Mouse (Mus musculus) left cerebral cortex, postnatal 4 days (tissue): ENCODE results near the gene Zbtb38. TPM values are rescaled to one million over a fixed set of nuclear protein-coding genes. Genes with fewer than 3 reads are reported as not detected.
"Not testable (repeated sequence)": the region's sequence is repeated elsewhere in the genome, so short reads cannot be mapped to it uniquely, and the experiment has no call there.

ENCODE experiments used
- DNase-seq: peaks from one replicate; pipeline ENCODE4 v3.0.0-alpha.2; 2022
- intact Hi-C: fragments of 180-260 bp; cut with DNase I; formaldehyde crosslinking; loops from one replicate; pipeline ENCODE4 v1.15.1; 2025
- total RNA-seq, 2 experiments: library from RNA; stranded (reverse); gene quantifications; 2 replicates each; pipeline ENCODE4 v1.2.3; 2021

Zbtb38 gene
- total RNA-seq, 2 experiments from 2014 or later = 65.6 to 66.3 TPM

DNA sequence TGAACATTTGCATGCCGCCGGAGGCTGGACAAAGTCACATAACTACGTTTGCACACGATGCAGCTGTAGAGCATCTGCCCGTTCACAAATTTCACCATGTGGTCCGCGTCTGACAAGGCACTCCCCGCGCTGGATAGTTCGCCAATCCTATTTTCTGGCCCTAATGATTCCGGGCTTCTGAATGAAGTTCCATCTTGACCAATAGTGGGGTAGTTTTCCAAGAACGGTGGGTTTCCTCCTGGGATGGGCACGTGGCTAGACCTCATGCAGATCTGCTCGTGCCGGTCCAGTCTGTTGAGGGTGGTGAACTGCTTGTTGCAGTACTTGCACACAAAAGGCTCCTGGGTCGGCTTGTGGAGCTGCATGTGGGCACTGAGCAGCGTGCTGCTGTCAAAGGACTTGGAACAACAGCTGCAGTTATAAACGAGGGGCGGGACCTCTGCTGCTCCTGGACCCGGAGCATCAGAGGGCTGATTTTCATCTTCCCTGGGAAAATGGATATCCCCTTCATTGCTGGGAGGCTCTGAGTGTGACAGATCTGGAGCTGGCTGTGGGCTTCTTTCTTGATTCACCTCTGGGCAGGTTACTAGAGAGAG lies 64.9 kb downstream of the Zbtb38 start:
- DNase-seq = no peak

DNA sequence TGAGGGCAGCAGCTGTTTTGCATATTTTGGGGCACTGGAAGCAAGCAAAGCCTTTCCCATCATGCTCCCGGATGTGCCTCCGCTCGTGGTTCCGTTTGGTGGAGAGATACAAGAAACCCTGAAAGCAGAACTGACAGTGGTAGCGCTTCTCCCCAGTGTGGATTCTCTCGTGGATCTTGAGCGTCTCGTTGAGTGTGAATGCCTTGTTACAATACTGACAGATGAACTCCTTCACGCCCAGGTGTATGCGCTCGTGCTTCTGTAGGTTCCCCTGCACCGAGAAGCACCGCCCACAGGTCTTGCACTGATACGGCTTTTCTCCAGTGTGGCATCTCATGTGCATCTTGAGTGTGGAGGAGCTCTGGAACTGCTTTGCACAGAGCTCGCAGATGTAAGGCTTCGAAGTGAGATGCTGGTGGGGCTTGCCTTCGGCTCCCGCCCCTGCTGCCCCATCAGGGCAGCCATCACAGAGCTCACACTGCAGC lies 67.0 kb downstream of the Zbtb38 start:
- DNase-seq = no peak
- intact Hi-C loops = no loop called here

More for the DNA sequence above, 64.9 kb downstream of the Zbtb38 start:
- intact Hi-C loops = no loop called here

DNA sequence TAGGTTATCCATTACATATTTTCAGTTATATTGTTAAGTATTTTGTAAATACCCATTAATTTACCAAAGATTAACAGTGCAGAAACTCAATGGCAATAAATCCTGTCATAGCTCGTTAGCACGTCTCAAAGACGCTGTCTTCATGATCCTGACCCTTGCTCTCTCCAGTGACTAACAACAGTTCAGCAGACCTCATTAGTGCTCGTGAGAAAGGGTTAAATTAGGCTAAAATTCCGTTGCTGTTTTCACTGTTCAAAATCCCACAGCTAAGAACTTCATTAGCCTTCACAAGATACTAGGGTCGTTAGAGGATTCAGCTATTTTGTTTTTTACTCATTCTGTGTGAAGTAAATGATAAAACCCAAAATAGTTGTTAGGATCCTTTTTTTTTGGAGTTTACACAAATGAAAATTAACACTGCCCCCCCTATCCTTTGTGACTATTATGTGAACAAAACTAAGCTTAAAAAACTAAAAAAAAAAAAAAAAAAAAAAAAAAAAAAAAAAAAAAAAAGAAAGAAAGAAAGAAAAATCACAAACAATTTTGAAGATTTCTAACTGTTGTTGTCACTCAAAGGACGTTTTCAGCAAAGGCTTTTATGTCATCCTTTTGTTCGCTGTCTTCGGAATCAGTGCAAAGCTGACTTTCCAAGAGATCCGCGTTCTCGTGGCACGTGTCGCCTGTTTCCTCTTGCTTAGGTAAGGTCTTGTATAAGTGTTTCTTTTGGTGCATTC lies 67.6 kb downstream of the Zbtb38 start:
- intact Hi-C loops = no loop called here
- no peak for DNase-seq

DNA sequence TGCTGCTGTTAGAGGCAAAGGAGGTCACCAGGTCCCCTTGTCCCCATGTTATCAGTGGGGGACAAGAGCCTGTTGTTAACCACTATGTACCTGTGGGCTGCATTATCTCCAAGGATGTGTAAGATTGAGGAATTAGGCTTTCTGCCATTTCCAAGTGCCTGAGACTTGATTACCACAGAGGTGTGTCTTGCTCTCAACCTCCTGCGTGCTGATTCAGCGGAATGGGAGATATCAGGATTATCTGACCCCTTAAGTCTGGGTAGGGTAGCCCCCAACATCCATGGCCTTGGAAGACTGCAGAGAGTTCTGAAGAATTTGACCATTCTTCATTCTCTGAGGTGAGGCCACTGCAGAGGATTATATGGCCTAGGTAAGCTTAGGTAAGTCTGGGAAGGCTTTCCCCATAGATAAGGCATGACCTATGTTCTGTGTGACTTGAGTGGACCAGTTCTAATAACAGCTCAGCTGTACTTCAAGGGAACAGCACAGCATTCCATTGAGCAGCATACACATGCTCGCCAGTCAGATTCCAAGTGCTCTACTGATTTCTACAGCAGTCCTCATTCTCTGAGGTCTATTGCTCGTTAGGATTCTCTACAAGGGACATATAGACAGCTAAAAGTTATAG lies 68.4 kb downstream of the Zbtb38 start:
- no peak for DNase-seq
- intact Hi-C loops = no loop called here

DNA sequence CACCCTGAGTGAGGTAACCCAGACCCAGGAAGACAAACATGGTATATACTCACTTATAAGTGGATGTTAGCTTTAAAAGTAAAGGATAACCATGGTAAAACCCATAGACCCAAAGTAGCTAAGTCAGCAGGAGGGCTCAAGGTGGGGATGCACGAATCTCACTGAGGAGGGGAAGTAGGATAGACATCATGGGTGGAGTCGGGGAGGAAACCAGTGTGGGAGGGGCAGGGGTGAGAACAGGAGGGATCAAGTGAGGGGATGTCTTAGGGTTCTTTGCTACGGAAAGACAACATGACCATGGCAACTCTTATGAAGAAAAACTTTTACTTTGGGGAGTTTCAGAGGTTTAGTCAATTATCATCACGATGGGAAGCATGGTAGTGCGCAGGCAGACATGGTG lies 74.0 kb downstream of the Zbtb38 start:
- intact Hi-C loops = loop anchor here (5.0 to 10.0 kb wide), 2 partner anchors 34 to 76 kb away; partner anchors contain the start of gene Zbtb38
- no peak for DNase-seq

DNA sequence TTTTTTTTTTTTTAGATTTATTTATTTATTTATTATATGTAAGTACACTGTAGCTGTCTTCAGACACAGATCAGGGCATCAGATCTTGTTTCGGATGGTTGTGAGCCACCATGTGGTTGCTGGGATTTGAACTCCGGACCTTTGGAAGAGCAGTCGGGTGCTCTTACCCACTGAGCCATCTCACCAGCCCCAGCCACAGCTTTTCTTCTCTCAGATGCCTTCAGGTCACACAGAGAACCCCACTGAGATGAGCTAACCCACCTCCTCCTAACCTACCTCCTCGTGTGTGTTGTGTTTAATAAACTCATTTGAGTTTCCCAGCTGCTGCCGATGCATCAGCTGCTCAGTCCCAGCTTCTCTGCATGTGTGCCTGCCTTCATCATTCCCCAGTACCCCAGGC lies 74.9 kb downstream of the Zbtb38 start:
- intact Hi-C loops = loop anchor here (5.0 to 10.0 kb wide), 2 partner anchors 35 to 77 kb away; partner anchors contain the start of gene Zbtb38
- not testable (repeated sequence) for DNase-seq

DNA sequence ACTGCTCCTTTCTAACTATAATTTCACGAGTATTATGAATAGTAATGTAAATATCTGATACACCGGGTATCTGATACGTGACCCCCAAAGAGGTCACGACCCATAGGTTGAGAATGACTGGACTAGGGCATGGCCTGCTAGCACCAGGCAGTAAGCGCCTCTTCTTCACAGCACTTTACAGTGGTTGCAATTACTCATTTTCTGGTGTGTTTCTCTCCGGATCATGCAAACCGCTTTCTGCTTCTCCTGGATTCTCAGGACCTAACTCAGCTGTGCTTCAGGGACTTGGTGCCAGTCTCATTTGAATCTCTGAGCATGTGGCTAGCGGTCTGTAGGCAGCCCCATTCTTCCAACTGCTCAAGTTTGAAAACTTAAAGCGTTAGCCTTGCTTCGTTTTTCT lies 76.0 kb downstream of the Zbtb38 start:
- intact Hi-C loops = loop anchor here (5.0 to 10.0 kb wide), 2 partner anchors 36 to 78 kb away; partner anchors contain the start of gene Zbtb38
- DNase-seq = no peak

DNA sequence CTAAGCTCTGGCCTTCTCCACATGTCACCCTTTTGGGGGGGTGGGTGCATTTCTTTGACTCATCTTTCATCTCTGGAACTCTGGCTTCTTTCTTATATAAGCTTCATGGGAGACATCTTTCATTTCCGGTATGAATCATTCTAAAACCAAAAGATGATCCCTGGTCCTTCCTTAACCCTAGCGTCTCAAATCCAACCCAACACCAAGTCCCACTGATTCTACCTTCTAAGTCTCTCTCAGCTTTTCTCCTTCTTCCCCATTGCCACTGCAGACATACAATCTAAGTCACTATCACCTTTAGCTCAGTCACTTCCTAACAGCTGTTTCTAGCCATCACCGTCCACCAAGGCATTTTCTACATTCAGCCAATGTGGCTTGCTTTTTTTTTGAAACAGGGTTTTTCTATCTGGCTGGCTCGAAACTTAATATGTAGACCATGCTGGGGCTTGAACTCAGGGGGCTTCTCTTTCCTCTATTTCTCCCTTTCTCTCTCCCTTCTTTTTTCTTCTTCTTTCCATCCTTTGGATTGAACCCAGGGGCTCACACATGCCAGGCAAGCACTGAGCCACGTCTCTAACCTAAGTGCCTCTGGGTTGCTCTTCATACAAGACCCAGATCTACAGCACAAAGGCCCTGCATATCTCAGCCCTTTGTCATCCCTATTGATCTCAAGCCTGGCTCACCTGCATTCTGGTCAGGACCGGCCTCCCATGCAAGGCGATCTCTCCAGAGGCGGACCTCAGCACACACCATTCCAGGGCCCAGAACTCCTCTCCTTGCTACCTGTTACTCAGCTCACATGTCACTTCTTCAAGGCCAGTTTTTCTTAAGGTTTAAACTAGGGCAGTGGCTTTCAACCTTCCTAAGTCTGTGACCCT lies 76.6 kb downstream of the Zbtb38 start:
- DNase-seq = no peak
- intact Hi-C loops = loop anchor here (5.0 to 10.0 kb wide), 2 partner anchors 36 to 79 kb away; partner anchors contain the start of gene Zbtb38

DNA sequence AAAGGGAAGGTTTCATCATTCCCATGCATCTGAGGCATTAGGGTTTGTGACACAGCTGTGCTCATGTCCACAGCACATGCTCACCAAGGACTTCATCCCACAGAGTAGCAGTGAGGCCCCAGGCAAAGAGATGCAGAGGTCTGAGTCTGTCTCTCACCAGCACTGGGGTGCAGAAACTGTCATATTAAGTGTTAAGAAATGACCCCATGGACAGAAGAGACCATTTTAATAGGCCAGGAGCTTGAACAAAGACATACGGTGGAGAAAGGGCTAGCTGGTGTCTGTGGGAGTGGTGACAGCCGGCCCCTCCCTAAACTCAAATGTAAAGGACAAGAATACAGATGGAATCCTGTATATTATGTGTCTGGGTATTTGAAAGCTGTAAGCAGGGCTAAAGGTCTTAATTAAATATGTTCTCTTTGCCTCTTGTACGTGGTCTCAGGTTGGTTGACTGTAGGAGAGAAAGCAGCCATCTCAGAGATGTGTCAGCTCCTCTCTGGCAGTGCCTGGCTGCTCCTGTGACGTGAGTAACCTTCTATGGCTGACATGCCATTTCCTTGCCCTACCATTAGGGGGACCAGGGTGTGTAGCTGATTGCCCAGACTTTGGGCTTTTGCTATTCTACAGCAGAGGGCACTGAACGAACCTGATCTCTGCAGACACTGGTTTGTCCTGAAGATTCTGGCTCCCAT lies 77.4 kb downstream of the Zbtb38 start:
- DNase-seq = peak; percentile 52
- intact Hi-C loops = loop anchor here (5.0 to 10.0 kb wide), 2 partner anchors 37 to 80 kb away; partner anchors contain the start of gene Zbtb38

DNA sequence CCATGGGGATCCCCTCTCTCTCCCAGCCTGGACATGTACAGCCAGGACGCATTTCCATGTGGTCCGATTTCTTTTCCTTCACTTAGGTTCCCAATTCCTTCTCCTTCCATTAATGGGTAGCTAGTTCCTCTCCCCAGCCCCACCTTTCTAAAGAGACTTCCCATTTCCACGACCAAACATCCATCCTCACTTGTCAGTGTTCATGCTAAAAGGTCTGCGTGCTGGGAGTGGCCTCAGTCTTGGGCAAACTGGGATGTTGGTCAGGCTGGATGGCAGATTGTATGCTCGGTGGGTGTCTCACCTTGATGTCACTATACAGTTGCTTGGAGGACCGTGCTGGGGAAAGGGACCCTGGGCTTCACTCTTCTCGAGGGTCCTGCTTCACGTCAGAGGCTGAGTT lies 78.3 kb downstream of the Zbtb38 start:
- DNase-seq = no peak
- intact Hi-C loops = loop anchor here (5.0 to 10.0 kb wide), 2 partner anchors 80 to 143 kb away; partner anchors contain the start of gene Zbtb38

DNA sequence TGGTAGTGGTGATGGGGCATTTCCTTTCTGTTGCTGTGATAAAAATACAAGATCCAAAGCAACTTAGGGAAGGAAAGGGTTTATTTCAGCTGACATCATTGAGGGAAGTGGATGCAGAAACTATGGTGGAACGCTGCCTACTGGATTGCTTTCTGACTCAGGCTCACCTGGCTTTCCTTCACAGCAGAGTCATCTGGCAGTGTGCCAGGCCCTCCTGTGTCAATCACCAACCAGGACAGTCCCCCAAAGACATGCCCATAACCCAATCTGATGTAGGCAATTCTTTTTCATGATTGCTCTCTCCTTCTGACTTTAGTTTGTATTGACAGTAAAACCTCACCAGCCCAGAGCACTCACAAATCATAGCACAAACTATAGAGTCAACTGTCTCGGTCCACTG lies 80.2 kb downstream of the Zbtb38 start:
- intact Hi-C loops = loop anchor here (5.0 to 10.0 kb wide), 2 partner anchors 82 to 145 kb away; partner anchors contain the start of gene Zbtb38
- DNase-seq = no peak

DNA sequence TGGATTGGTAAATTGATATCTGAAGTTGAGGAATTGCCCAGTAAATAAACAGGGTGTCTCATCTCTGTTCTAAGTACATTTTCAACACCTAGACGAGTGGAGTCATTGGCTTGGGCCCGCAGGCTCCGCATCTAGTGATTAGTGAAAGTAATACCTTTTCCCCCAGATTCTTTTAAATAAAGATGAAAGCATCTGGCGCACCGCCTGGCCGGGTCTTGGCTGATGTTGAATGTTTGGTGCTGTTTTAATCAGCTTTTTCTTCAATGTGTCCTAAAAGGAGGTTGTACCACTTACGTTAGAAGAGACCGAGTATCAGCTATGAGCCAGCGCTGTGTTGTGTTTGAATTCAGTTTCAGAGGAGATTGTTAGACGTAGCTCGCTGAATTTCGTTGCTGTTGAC lies 81.4 kb downstream of the Zbtb38 start:
- no peak for DNase-seq

DNA sequence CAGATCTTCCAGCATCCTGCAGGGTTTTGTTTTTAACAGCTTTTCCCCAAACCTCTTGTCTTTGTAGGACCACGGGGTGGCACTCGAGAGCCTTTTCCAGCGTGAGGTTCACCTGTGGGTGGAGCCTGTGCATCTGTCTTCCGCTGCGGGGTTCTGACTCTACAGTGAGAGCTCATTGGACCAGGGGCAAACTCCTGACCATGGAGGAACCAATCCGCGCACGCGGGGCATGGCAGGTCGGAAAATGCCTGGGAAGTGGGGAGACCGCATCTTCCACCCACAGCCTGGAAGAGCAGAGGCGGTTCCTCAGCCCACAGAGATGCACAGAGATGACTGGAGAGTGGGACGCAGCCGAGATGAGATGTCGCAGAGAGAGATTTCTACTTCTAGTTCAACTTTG lies 82.8 kb downstream of the Zbtb38 start:
- peak; percentile 97 for DNase-seq
- intact Hi-C loops = loop anchor here (5.0 to 10.0 kb wide), 3 partner anchors 85 to 147 kb away; partner anchors contain the start of gene Zbtb38

More for the DNA sequence above, 81.4 kb downstream of the Zbtb38 start:
- intact Hi-C loops = loop anchor here (5.0 to 10.0 kb wide), 2 partner anchors 84 to 146 kb away; partner anchors contain the start of gene Zbtb38

DNA sequence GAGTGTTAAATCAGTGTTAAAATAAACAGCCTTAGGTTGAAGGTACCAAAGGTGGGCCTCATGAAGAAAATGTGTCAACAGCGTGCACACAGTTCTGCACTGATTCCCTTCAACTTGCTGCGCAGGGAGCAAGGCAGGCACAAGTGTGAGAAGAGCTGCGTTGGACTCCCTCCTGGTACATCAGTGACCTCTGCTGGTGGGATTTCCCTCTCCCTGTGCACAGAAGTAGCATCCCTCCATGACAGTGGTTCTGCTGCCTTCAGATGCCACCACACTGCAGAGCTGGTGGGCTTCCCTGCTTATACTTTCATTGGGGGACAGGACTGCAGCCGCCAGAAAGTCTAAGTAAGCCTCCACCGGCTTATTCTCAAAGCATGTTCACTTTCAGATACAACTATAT lies 84.0 kb downstream of the Zbtb38 start:
- peak; percentile 76 for DNase-seq
- intact Hi-C loops = loop anchor here (5.0 kb wide), 1 partner anchor 96 kb away; no protein-coding TSS in a partner anchor

DNA sequence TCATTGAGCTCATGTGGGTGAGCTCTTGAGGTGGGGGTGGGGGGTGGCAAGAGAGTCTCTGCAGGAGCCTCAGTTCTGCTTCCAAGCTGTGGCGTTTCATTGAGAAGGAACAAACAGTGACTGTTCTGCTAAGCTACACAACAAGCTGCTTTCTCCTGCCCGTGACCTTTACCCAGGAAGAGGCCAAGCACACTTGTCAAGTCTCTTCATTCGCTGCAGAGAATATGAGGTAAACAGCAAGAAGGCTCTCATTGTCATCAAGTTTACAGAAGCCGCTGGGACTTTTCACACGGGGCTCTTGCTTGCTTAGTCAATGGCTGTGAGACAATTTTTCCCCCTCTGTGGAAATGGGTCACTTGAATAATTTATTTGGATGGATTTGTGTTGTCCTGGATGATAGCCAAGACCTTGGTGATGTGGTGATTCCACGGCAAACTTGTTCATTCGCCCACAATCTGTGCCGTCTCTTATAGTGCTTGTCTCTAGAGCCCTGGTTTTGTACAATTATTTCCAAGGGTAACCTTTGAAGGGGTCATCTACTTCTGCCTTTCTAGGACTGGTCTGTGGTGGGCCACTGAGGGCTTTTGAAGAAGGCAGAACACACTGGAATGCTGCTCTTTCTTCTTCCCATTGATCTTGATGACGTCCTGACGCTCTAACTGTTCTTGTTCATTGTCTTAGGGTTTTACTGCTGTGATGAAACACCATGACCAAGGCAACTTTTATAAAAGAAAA lies 92.0 kb downstream of the Zbtb38 start:
- intact Hi-C loops = no loop called here
- DNase-seq = peak; percentile 19

DNA sequence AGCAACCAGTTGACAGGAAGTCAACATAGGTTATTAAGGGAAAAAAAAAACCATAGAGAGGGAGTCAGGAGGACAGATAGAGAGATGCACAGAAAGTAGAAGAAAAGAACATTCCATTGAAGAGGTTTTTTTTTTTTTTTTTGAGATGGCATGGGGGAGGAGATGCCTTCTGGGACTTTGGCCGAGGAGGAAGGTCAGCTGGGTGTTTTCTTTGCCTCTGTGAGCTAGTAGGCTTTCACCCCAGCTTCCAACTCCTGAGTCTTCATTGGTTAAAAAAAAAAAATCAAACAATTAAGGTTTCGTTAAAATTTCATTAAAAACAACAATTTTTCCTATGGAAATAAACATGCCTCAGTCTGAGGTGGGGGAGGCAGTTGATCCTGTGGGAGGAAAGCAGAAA lies 92.8 kb downstream of the Zbtb38 start:
- intact Hi-C loops = no loop called here

DNA sequence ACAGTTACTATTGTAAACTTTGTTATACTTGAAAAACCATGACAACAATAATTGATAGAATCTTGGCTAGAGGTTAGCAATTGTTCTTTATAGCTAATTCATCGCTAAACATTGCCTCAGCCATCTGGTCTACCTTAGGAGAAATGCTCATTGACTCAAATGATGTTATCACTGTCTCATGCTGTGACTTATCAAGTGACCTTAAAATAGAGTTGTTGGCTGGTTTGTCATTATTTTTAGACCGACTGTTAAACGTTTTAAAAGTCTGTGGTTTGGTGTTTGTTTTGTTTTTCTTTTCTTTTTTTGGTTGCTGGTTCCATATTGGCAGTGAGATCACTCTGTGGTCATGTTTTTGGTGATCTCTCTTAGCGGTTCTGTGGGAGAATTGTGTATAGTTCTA lies 99.1 kb downstream of the Zbtb38 start:
- no peak for DNase-seq
- intact Hi-C loops = no loop called here

More for the DNA sequence above, 92.8 kb downstream of the Zbtb38 start:
- DNase-seq = no peak

DNA sequence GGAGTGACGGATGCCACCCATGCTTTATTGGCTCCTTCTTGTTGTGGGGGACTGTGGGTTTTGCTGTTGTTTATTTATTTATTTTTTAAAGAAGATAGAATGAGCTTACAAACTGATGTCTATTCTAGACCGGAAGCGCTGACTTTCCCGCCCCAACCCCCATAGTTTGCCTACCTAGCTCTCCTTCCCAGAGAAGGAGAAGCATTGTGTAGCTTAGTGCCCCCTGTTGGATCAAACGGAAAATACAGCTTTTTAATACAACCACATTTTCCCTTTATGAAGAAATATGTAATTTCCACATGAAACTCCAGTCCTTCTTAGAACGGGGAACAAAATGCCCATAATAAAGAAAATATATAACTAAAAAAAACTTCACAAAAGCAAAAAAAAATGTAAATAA lies 99.9 kb downstream of the Zbtb38 start:
- intact Hi-C loops = no loop called here
- no peak for DNase-seq

DNA sequence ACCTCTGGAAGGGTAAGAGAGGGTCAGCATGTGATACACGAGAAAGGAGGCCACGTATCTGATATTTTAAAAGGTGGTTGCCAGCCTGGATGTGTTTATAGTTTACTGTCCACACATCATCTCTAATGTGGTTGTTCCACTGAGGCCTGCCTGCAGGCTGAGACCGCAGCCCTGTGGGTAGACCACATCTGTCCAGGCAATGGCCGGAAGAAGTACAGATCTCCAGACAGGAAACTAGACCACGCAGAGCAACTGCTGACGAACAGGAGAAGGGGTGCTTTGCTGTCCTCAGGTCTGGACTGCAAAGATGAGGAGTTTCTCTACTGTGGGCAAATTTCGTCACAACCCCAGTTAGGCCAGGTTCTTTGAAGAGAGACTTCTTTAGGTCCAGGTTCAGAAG lies 101.8 kb downstream of the Zbtb38 start:
- no peak for DNase-seq
- intact Hi-C loops = no loop called here
